Mouse (Mus musculus): Measurements from ENCODE around the gene Fyb. TPM values are rescaled to one million over a fixed set of nuclear protein-coding genes. Genes with fewer than 3 reads are reported as not detected.

The Fyb gene
- polyA plus RNA-seq, 1 experiment: 1,175 TPM

GRCm38 (mm10) chr15:6629174-6629573 is 106.5 kb downstream of the Fyb start:
- Histone ChIP-seq H3K4me1 (peaks cover 54% of the 10 kb centered on the region), H3K9me3 (no peaks in the 10 kb centered on the region), H3K27me3 (replicated peaks) (no peaks in the 10 kb centered on the region), H3K4me3 (replicated peaks) (no peak overlapping the region), H3K36me3 (replicated peaks; ENCODE audit: low read length) (peaks cover 95% of the 10 kb centered on the region)
- TF ChIP-seq FLI1 (IDR thresholded peaks at IDR 0.05; ENCODE audit: low read length) (no peak), GATA1 (IDR thresholded peaks at IDR 0.05; ENCODE audit: borderline replicate concordance, low read length) (no peak)

GRCm38 (mm10) chr15:6635405-6635804 is 112.8 kb downstream of the Fyb start:
- peaks cover 96% of the 10 kb centered on the region for H3K36me3 ChIP-seq (replicated peaks; ENCODE audit: low read length)

GRCm38 (mm10) chr15:6642223-6642622 is 119.6 kb downstream of the Fyb start:
- peaks cover 9% of the 10 kb centered on the region for H3K4me1 ChIP-seq
- no peaks in the 10 kb centered on the region for H3K27me3 ChIP-seq (replicated peaks)
- H3K4me3 ChIP-seq (replicated peaks): no peak overlapping the region
- no peaks in the 10 kb centered on the region for H3K9me3 ChIP-seq
- peaks cover 96% of the 10 kb centered on the region for H3K36me3 ChIP-seq (replicated peaks; ENCODE audit: low read length)
- TF ChIP-seq FLI1 (IDR thresholded peaks at IDR 0.05; ENCODE audit: low read length): no peak
- no peak for TF ChIP-seq GATA1 (IDR thresholded peaks at IDR 0.05; ENCODE audit: borderline replicate concordance, low read length)

More at GRCm38 (mm10) chr15:6635405-6635804, 112.8 kb downstream of the Fyb start:
- H3K4me1 ChIP-seq: peaks cover 1% of the 10 kb centered on the region
- no peaks in the 10 kb centered on the region for H3K27me3 ChIP-seq (replicated peaks)
- TF ChIP-seq FLI1 (IDR thresholded peaks at IDR 0.05; ENCODE audit: low read length) (no peak), GATA1 (IDR thresholded peaks at IDR 0.05; ENCODE audit: borderline replicate concordance, low read length) (no peak)
- no peak overlapping the region for H3K4me3 ChIP-seq (replicated peaks)
- H3K9me3 ChIP-seq: no peaks in the 10 kb centered on the region

- peaks cover 95% of the 10 kb centered on the region for H3K36me3 ChIP-seq (replicated peaks; ENCODE audit: low read length)
Measured at GRCm38 (mm10) chr15:6645498-6645897, 122.8 kb downstream of the Fyb start.

GRCm38 (mm10) chr15:6647066-6647465 is 124.4 kb downstream of the Fyb start:
- no peaks in the 10 kb centered on the region for H3K27me3 ChIP-seq (replicated peaks)
- H3K4me3 ChIP-seq (replicated peaks): no peak overlapping the region
- H3K36me3 ChIP-seq (replicated peaks; ENCODE audit: low read length): peaks cover 95% of the 10 kb centered on the region
- H3K4me1 ChIP-seq: peaks cover 14% of the 10 kb centered on the region
- no peaks in the 10 kb centered on the region for H3K9me3 ChIP-seq
- TF ChIP-seq GATA1 (IDR thresholded peaks at IDR 0.05; ENCODE audit: borderline replicate concordance, low read length) (no peak), FLI1 (IDR thresholded peaks at IDR 0.05; ENCODE audit: low read length) (no peak)

More at GRCm38 (mm10) chr15:6645498-6645897, 122.8 kb downstream of the Fyb start:
- Histone ChIP-seq H3K4me1 (peaks cover 12% of the 10 kb centered on the region), H3K9me3 (no peaks in the 10 kb centered on the region), H3K27me3 (replicated peaks) (no peaks in the 10 kb centered on the region), H3K4me3 (replicated peaks) (no peak overlapping the region)
- TF ChIP-seq FLI1 (IDR thresholded peaks at IDR 0.05; ENCODE audit: low read length) (no peak), GATA1 (IDR thresholded peaks at IDR 0.05; ENCODE audit: borderline replicate concordance, low read length) (no peak)

- no peaks in the 10 kb centered on the region for H3K27me3 ChIP-seq (replicated peaks)
- H3K36me3 ChIP-seq (replicated peaks; ENCODE audit: low read length): peaks cover 95% of the 10 kb centered on the region
- H3K9me3 ChIP-seq: no peaks in the 10 kb centered on the region
- no peak overlapping the region for H3K4me3 ChIP-seq (replicated peaks)
- H3K4me1 ChIP-seq: peaks cover 24% of the 10 kb centered on the region
- no peak for TF ChIP-seq GATA1 (IDR thresholded peaks at IDR 0.05; ENCODE audit: borderline replicate concordance, low read length)
- TF ChIP-seq FLI1 (IDR thresholded peaks at IDR 0.05; ENCODE audit: low read length): no peak
Measured at GRCm38 (mm10) chr15:6648757-6649403, 126.2 kb downstream of the Fyb start.

GRCm38 (mm10) chr15:6653046-6653445 is 130.4 kb downstream of the Fyb start:
- H3K9me3 ChIP-seq: no peaks in the 10 kb centered on the region
- TF ChIP-seq FLI1 (IDR thresholded peaks at IDR 0.05; ENCODE audit: low read length): no peak
- no peak for TF ChIP-seq GATA1 (IDR thresholded peaks at IDR 0.05; ENCODE audit: borderline replicate concordance, low read length)
- H3K27me3 ChIP-seq (replicated peaks): no peaks in the 10 kb centered on the region
- H3K4me1 ChIP-seq: peaks cover 16% of the 10 kb centered on the region
- H3K36me3 ChIP-seq (replicated peaks; ENCODE audit: low read length): peaks cover 87% of the 10 kb centered on the region
- H3K4me3 ChIP-seq (replicated peaks): no peak overlapping the region

GRCm38 (mm10) chr15:6658081-6658480 is 135.4 kb downstream of the Fyb start:
- Histone ChIP-seq H3K36me3 (replicated peaks; ENCODE audit: low read length) (peaks cover 89% of the 10 kb centered on the region), H3K27me3 (replicated peaks) (no peaks in the 10 kb centered on the region), H3K9me3 (no peaks in the 10 kb centered on the region), H3K4me3 (replicated peaks) (no peak overlapping the region), H3K4me1 (peaks cover 2% of the 10 kb centered on the region; the same call in 1 of the 2 replicates)
- TF ChIP-seq FLI1 (IDR thresholded peaks at IDR 0.05; ENCODE audit: low read length) (no peak), GATA1 (IDR thresholded peaks at IDR 0.05; ENCODE audit: borderline replicate concordance, low read length) (no peak)

GRCm38 (mm10) chr15:6661951-6662350 is 139.3 kb downstream of the Fyb start:
- H3K4me1 ChIP-seq: peaks cover 3% of the 10 kb centered on the region; the same call in 1 of the 2 replicates
- peaks cover 98% of the 10 kb centered on the region for H3K36me3 ChIP-seq (replicated peaks; ENCODE audit: low read length)
- no peak overlapping the region for H3K4me3 ChIP-seq (replicated peaks)
- H3K9me3 ChIP-seq: no peaks in the 10 kb centered on the region
- TF ChIP-seq GATA1 (IDR thresholded peaks at IDR 0.05; ENCODE audit: borderline replicate concordance, low read length) (no peak), FLI1 (IDR thresholded peaks at IDR 0.05; ENCODE audit: low read length) (no peak)
- no peaks in the 10 kb centered on the region for H3K27me3 ChIP-seq (replicated peaks)

- TF ChIP-seq GATA1 (IDR thresholded peaks at IDR 0.05; ENCODE audit: borderline replicate concordance, low read length) (no peak), FLI1 (IDR thresholded peaks at IDR 0.05; ENCODE audit: low read length) (no peak)
- no peaks in the 10 kb centered on the region for H3K27me3 ChIP-seq (replicated peaks)
- H3K36me3 ChIP-seq (replicated peaks; ENCODE audit: low read length): peaks cover 84% of the 10 kb centered on the region
- no peaks in the 10 kb centered on the region for H3K9me3 ChIP-seq
- H3K4me1 ChIP-seq: peaks cover 6% of the 10 kb centered on the region; the same call in 1 of the 2 replicates
- no peak overlapping the region for H3K4me3 ChIP-seq (replicated peaks)
Measured at GRCm38 (mm10) chr15:6663991-6664390, 141.3 kb downstream of the Fyb start.
